Mouse (Mus musculus) midbrain, embryonic 11.5 days (tissue): Measurements from ENCODE around the gene Tiam1. TPM values are rescaled to one million over a fixed set of nuclear protein-coding genes. Genes with fewer than 3 reads are reported as not detected.

ENCODE experiments used
- ATAC-seq: fragments of 200-750 bp; cut with Nextera tagmentation; 2 replicates; pipeline ENCODE4 v1.8.0; 2017; ENCODE audit warnings: moderate TSS enrichment, moderate library complexity; ENCODE audit not compliant: low FRiP score
- DNase-seq: peaks from one replicate; pipeline ENCODE4 v3.0.0; 2015; ENCODE audit warnings: low spot score; ENCODE audit errors: missing footprints
- H3K27ac ChIP-seq: fragments of 300-500 bp; sonication (generic); 2 replicates; pipeline ENCODE4 v1.5.1; 2014; ENCODE audit warnings: low read depth, low read length
- H3K27me3 ChIP-seq: fragments of 300-500 bp; sonication (generic); 2 replicates; pipeline ENCODE4 v1.6.1; 2014; ENCODE audit warnings: mild to moderate bottlenecking, low read length, moderate library complexity, mixed read lengths; ENCODE audit not compliant: control insufficient read depth, insufficient read depth
- H3K36me3 ChIP-seq: fragments of 300-500 bp; sonication (generic); 2 replicates; pipeline ENCODE4 v1.6.1; 2014; ENCODE audit warnings: mild to moderate bottlenecking, low read length, moderate library complexity, mixed read lengths; ENCODE audit not compliant: control insufficient read depth, insufficient read depth
- H3K4me1 ChIP-seq: fragments of 300-500 bp; sonication (generic); 2 replicates; pipeline ENCODE4 v1.6.1; 2014; ENCODE audit warnings: low read length; ENCODE audit not compliant: control insufficient read depth, insufficient read depth
- H3K4me2 ChIP-seq: fragments of 300-500 bp; sonication (generic); 2 replicates; pipeline ENCODE4 v1.6.1; 2014; ENCODE audit warnings: mild to moderate bottlenecking, moderate library complexity
- H3K4me3 ChIP-seq: fragments of 300-500 bp; sonication (generic); 2 replicates; pipeline ENCODE4 v1.5.1; 2014; ENCODE audit warnings: low read depth, low read length
- H3K9ac ChIP-seq: fragments of 300-500 bp; sonication (generic); 2 replicates; pipeline ENCODE4 v1.6.1; 2014; ENCODE audit warnings: low read length
- H3K9me3 ChIP-seq: fragments of 300-500 bp; sonication (generic); 2 replicates; pipeline ENCODE4 v1.6.1; 2016; ENCODE audit warnings: low read length; ENCODE audit not compliant: control insufficient read depth
- WGBS: fragments of 180-500 bp; shearing (Covaris S2); extraction: QIAGEN DNeasy Blood & Tissue Kit; methylation state at CpG from one replicate; pipeline ENCODE4 v1.1.7; 2014; 5-methylcytosine and 5-hydroxymethylcytosine counted together
- polyA plus RNA-seq: library from polyadenylated mRNA; unstranded; fragments of >200 nt; fragmentation: Nextera tagmentation; extraction: Ambion mirVana; gene quantifications from 2 replicates; pipeline ENCODE4 v1.2.1, GENCODE M21; 2014

Gene Tiam1
- polyA plus RNA-seq, 1 experiment from 2014 or later, result 14.2 TPM

- Histone ChIP-seq H3K4me1 (peaks cover 3% of the 10 kb centered on the region), H3K4me2 (no peak overlapping the region), H3K27ac (no peak overlapping the region), H3K4me3 (no peak overlapping the region), H3K27me3 (no peaks in the 10 kb centered on the region), H3K9ac (no peak overlapping the region), H3K36me3 (no peaks in the 10 kb centered on the region), H3K9me3 (no peaks in the 10 kb centered on the region)
- no peak for DNase-seq
- no peak for ATAC-seq
- WGBS, result 76% methylated on average over 8 of the region's 8 CpGs
Measured at GRCm38 (mm10) chr16:90177425-90177824, 33.9 kb upstream of the Tiam1 start.

GRCm38 (mm10) chr16:90176472-90176871 lies 32.9 kb upstream of the Tiam1 start:
- Histone ChIP-seq H3K36me3 (no peaks in the 10 kb centered on the region), H3K4me2 (no peak overlapping the region), H3K9ac (no peak overlapping the region), H3K27ac (no peak overlapping the region), H3K4me3 (no peak overlapping the region), H3K4me1 (peaks cover 4% of the 10 kb centered on the region), H3K9me3 (no peaks in the 10 kb centered on the region), H3K27me3 (no peaks in the 10 kb centered on the region)
- ATAC-seq, result peak; percentile 66
- DNase-seq, result peak; percentile 88
- WGBS, result 35% methylated on average over 10 of the region's 10 CpGs

GRCm38 (mm10) chr16:90171416-90171815 lies 27.8 kb upstream of the Tiam1 start:
- no peak overlapping the region for H3K4me2 ChIP-seq
- DNase-seq (peak; percentile 75), ATAC-seq (peak; percentile 68)
- H3K4me1 ChIP-seq, result peaks cover 7% of the 10 kb centered on the region
- 27% methylated on average over 8 of the region's 8 CpGs for WGBS
- no peak overlapping the region for H3K9ac ChIP-seq
- H3K36me3 ChIP-seq, result no peaks in the 10 kb centered on the region
- no peaks in the 10 kb centered on the region for H3K27me3 ChIP-seq
- no peak overlapping the region for H3K4me3 ChIP-seq
- no peak overlapping the region for H3K27ac ChIP-seq
- no peaks in the 10 kb centered on the region for H3K9me3 ChIP-seq

GRCm38 (mm10) chr16:90170676-90171075 lies 27.1 kb upstream of the Tiam1 start:
- H3K4me2 ChIP-seq, result no peak overlapping the region
- no peaks in the 10 kb centered on the region for H3K9me3 ChIP-seq
- H3K4me1 ChIP-seq, result peaks cover 4% of the 10 kb centered on the region; the same call in 1 of the 2 replicates
- no peak overlapping the region for H3K9ac ChIP-seq
- H3K27ac ChIP-seq, result no peak overlapping the region
- H3K4me3 ChIP-seq, result no peak overlapping the region
- no peak for DNase-seq
- H3K36me3 ChIP-seq, result no peaks in the 10 kb centered on the region
- H3K27me3 ChIP-seq, result no peaks in the 10 kb centered on the region
- WGBS, result 100% methylated on average over 1 of the region's 1 CpGs
- ATAC-seq, result no peak

- H3K36me3 ChIP-seq, result no peaks in the 10 kb centered on the region
- 64% methylated on average over 13 of the region's 13 CpGs for WGBS
- H3K4me2 ChIP-seq, result no peak overlapping the region
- no peak overlapping the region for H3K27ac ChIP-seq
- ATAC-seq (no peak), DNase-seq (peak; percentile 84)
- peaks cover 4% of the 10 kb centered on the region; the same call in 1 of the 2 replicates for H3K4me1 ChIP-seq
- H3K9me3 ChIP-seq, result no peaks in the 10 kb centered on the region
- H3K9ac ChIP-seq, result no peak overlapping the region
- H3K4me3 ChIP-seq, result no peak overlapping the region
- H3K27me3 ChIP-seq, result no peaks in the 10 kb centered on the region
Measured at GRCm38 (mm10) chr16:90169863-90170630, 26.5 kb upstream of the Tiam1 start.

- H3K9me3 ChIP-seq, result no peaks in the 10 kb centered on the region
- H3K4me2 ChIP-seq, result no peak overlapping the region
- ATAC-seq, result no peak
- 31% methylated on average over 10 of the region's 10 CpGs for WGBS
- no peak overlapping the region for H3K27ac ChIP-seq
- H3K9ac ChIP-seq, result no peak overlapping the region
- no peaks in the 10 kb centered on the region for H3K27me3 ChIP-seq
- H3K4me3 ChIP-seq, result no peak overlapping the region
- H3K4me1 ChIP-seq, result peaks cover 4% of the 10 kb centered on the region; the same call in 1 of the 2 replicates
- no peaks in the 10 kb centered on the region for H3K36me3 ChIP-seq
- peak; percentile 98 for DNase-seq
Measured at GRCm38 (mm10) chr16:90167646-90168045, 24.1 kb upstream of the Tiam1 start.

GRCm38 (mm10) chr16:90165435-90165834 lies 21.9 kb upstream of the Tiam1 start:
- Histone ChIP-seq H3K9me3 (no peaks in the 10 kb centered on the region), H3K4me1 (no peaks in the 10 kb centered on the region), H3K27ac (no peak overlapping the region), H3K36me3 (no peaks in the 10 kb centered on the region), H3K4me2 (no peak overlapping the region), H3K9ac (no peak overlapping the region), H3K4me3 (no peak overlapping the region), H3K27me3 (no peaks in the 10 kb centered on the region)
- ATAC-seq (no peak), DNase-seq (no peak)
- 41% methylated on average over 2 of the region's 2 CpGs for WGBS

- WGBS, result 92% methylated on average over 11 of the region's 11 CpGs
- H3K4me1 ChIP-seq, result no peaks in the 10 kb centered on the region
- no peaks in the 10 kb centered on the region for H3K27me3 ChIP-seq
- no peaks in the 10 kb centered on the region for H3K36me3 ChIP-seq
- no peak overlapping the region for H3K4me2 ChIP-seq
- no peak for ATAC-seq
- H3K4me3 ChIP-seq, result no peak overlapping the region
- H3K9ac ChIP-seq, result no peak overlapping the region
- no peaks in the 10 kb centered on the region for H3K9me3 ChIP-seq
- H3K27ac ChIP-seq, result no peak overlapping the region
- DNase-seq, result no peak
Measured at GRCm38 (mm10) chr16:90164942-90165341, 21.4 kb upstream of the Tiam1 start.

- peak; percentile 82 for DNase-seq
- no peak overlapping the region for H3K4me2 ChIP-seq
- no peaks in the 10 kb centered on the region for H3K27me3 ChIP-seq
- ATAC-seq, result no peak
- H3K9me3 ChIP-seq, result no peaks in the 10 kb centered on the region
- no peak overlapping the region for H3K9ac ChIP-seq
- no peaks in the 10 kb centered on the region for H3K36me3 ChIP-seq
- 61% methylated on average over 7 of the region's 7 CpGs for WGBS
- no peak overlapping the region for H3K4me3 ChIP-seq
- no peak overlapping the region for H3K27ac ChIP-seq
- H3K4me1 ChIP-seq, result no peaks in the 10 kb centered on the region
Measured at GRCm38 (mm10) chr16:90155080-90155479, 11.5 kb upstream of the Tiam1 start.
